8 mouse cellular contexts compared by ENCODE assay signal in the genomic region with DNA sequence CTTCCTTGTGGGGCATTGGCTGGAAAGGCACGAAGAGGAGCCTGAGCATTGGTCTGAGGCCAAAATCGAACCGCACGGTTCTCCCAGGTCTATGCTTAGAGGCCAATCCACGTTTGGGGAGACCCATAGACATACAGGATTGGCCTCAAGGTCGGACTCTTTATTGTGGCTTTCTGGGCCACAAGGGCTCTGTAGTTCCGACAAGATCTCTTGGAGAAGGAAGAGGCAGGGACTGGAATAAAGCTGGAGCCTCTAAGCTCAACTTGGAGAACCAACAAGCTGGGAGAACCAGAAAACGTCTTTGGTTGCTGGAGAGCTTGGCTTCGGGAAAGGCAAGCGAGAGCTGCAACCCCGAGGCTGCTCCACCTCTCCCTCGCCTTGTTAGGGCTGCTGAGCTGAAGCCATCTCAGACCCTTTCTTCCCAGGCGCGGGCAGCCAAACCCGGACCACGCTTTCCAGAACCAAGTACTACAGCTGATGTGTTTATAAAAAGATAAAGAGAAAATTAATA. TPM values are rescaled to one million over a fixed set of nuclear protein-coding genes. Genes with fewer than 3 reads are reported as not detected.
A peak's percentile ranks its signal among the peaks of the same experiment; 100 is the strongest.
DNase-seq lines count a peak whose midpoint lies in the region; ATAC-seq lines count a peak whose summit lies in the region.

No protein-coding gene starts in this region.

- WGBS in forebrain, embryonic 12.5 days: 1% methylated on average over 16 of the region's 16 CpGs
- 0% methylated on average over 16 of the region's 16 CpGs for WGBS in limb, embryonic 11.5 days

- ATAC-seq in forebrain, embryonic 12.5 days (ENCODE audit: low FRiP score): no peak
- ATAC-seq in limb, embryonic 11.5 days (ENCODE audit: insufficient number of reproducible peaks, low FRiP score, low TSS enrichment, low read depth): no peak

- H3K27ac ChIP-seq in forebrain, embryonic 12.5 days: 0 out of 2 replicates have a peak overlapping the region, but pooled peaks have one; percentile 13
- H3K27ac ChIP-seq in limb, embryonic 11.5 days (replicated peaks; ENCODE audit: low read depth, low read length): no peak overlapping the region

- H3K9ac ChIP-seq in forebrain, embryonic 12.5 days: 0 out of 2 replicates have a peak overlapping the region, but pooled peaks have one; percentile 56
- no peak overlapping the region for H3K9ac ChIP-seq in limb, embryonic 11.5 days (ENCODE audit: low read length)

- no peaks in the 10 kb centered on the region for H3K9me3 ChIP-seq in forebrain, embryonic 12.5 days
- no peaks in the 10 kb centered on the region for H3K9me3 ChIP-seq in limb, embryonic 11.5 days (ENCODE audit: control insufficient read depth, low read length)

- no peaks in the 10 kb centered on the region for H3K36me3 ChIP-seq in forebrain, embryonic 12.5 days (replicated peaks)
- no peaks in the 10 kb centered on the region for H3K36me3 ChIP-seq in limb, embryonic 11.5 days (ENCODE audit: control insufficient read depth, insufficient read depth, low read length)

- H3K4me3 ChIP-seq in forebrain, embryonic 12.5 days (replicated peaks): peak overlapping the region; percentile 46
- no peak overlapping the region for H3K4me3 ChIP-seq in limb, embryonic 11.5 days (ENCODE audit: low read depth, low read length)

- peak; percentile 66 for DNase-seq in embryo, embryonic 10.5 days (ENCODE audit: low spot score)
- DNase-seq in embryo, embryonic 10 days (ENCODE audit: low spot score): no peak
- DNase-seq in MN1 (ENCODE audit: low spot score): peak; percentile 10
- DNase-seq in limb, embryonic 11.5 days (ENCODE audit: low spot score): peak; percentile 71
- no peak for DNase-seq in right cerebral cortex, adult 18-20 months
- no peak for DNase-seq in urinary bladder, postnatal 25 days (ENCODE audit: low spot score)
- no peak for DNase-seq in left cerebral cortex, adult 8-10 months (ENCODE audit: low spot score in 2 of 2)

- H3K4me2 ChIP-seq in forebrain, embryonic 12.5 days: peak overlapping the region; percentile 85
- 0 out of 2 replicates have a peak overlapping the region, but pooled peaks have one; percentile 11 for H3K4me2 ChIP-seq in limb, embryonic 11.5 days (ENCODE audit: low read depth, severe bottlenecking)

- peaks cover 100% of the 10 kb centered on the region for H3K27me3 ChIP-seq in forebrain, embryonic 12.5 days
- H3K27me3 ChIP-seq in limb, embryonic 11.5 days (ENCODE audit: control insufficient read depth, insufficient read depth, low read length): peaks cover 91% of the 10 kb centered on the region

- peaks cover 45% of the 10 kb centered on the region for H3K4me1 ChIP-seq in forebrain, embryonic 12.5 days
- H3K4me1 ChIP-seq in limb, embryonic 11.5 days (ENCODE audit: control insufficient read depth, insufficient read depth, low read length): peaks cover 4% of the 10 kb centered on the region; the same call in 1 of the 2 replicates

RNA-seq across cellular contexts. Expression of a gene that starts 2.0 kb away (rescaled TPM):
- polyA plus RNA-seq in forebrain, embryonic 12.5 days (2016; fragmentation: Nextera tagmentation; extraction: Ambion mirVana): 16.4 and 16.8 TPM in 2 replicates
- 0.36 and 0.60 TPM in 2 replicates for polyA plus RNA-seq in limb, embryonic 11.5 days (2014; fragmentation: Nextera tagmentation; extraction: Ambion mirVana)
- total RNA-seq in left cerebral cortex, adult 8-10 months (2022): under 1 TPM; 0.09 to 0.38 (median 0.18) TPM

RNA-seq across cellular contexts. Expression of a gene that starts 10.1 kb away (rescaled TPM):
- 53.4 and 63.4 TPM in 2 replicates for polyA plus RNA-seq in forebrain, embryonic 12.5 days (2016; fragmentation: Nextera tagmentation; extraction: Ambion mirVana)
- 51.1 and 53.3 TPM in 2 replicates for polyA plus RNA-seq in limb, embryonic 11.5 days (2014; fragmentation: Nextera tagmentation; extraction: Ambion mirVana)
- 10 to 100 TPM; 21.8 to 23.1 (median 22.1) TPM for total RNA-seq in left cerebral cortex, adult 8-10 months (2022)

Comparison
In these comparisons a context has a peak if more than half of its experiments do, and no peak if none do; other contexts are left out.
1. DNase-seq: peak in embryo, embryonic 10.5 days (single experiment), MN1 (single experiment) and limb, embryonic 11.5 days (single experiment); none in embryo, embryonic 10 days (single experiment), right cerebral cortex, adult 18-20 months (single experiment), urinary bladder, postnatal 25 days (single experiment) and left cerebral cortex, adult 8-10 months (0 of 2).
2. RNA of a gene that starts 2.0 kb away (polyA plus RNA-seq): 16.4 to 16.8 TPM in forebrain, embryonic 12.5 days; 0.36 to 0.60 TPM in limb, embryonic 11.5 days; every median in the first group is over 10 times any median in the second.